Mouse (Mus musculus): Measurements from ENCODE around the gene Lrrfip2.
A peak's percentile ranks its signal among the peaks of the same experiment; 100 is the strongest.

Lrrfip2 gene

GRCm38 (mm10) chr9:111166612-111167011 lies 49.2 kb downstream of the Lrrfip2 start:
- DNase-seq (ENCODE audit: low spot score in 2 of 2), result no peak

GRCm38 (mm10) chr9:111170430-111170829 lies 53.0 kb downstream of the Lrrfip2 start:
- DNase-seq (ENCODE audit: low spot score in 2 of 2), result no peak

- DNase-seq (ENCODE audit: low spot score in 2 of 2), result no peak
Observed at GRCm38 (mm10) chr9:111174071-111174470, 56.7 kb downstream of the Lrrfip2 start.

GRCm38 (mm10) chr9:111178971-111179370 lies 61.6 kb downstream of the Lrrfip2 start:
- DNase-seq (ENCODE audit: low spot score in 2 of 2), result no peak

- DNase-seq (ENCODE audit: low spot score in 2 of 2), result no peak
Observed at GRCm38 (mm10) chr9:111182176-111182575, 64.8 kb downstream of the Lrrfip2 start.

- DNase-seq (ENCODE audit: low spot score in 2 of 2), result no peak
Observed at GRCm38 (mm10) chr9:111184929-111185328, 67.5 kb downstream of the Lrrfip2 start.

GRCm38 (mm10) chr9:111186861-111187260 lies 69.5 kb downstream of the Lrrfip2 start:
- no peak for DNase-seq (ENCODE audit: low spot score in 2 of 2)

GRCm38 (mm10) chr9:111188731-111189130 lies 71.3 kb downstream of the Lrrfip2 start:
- DNase-seq (ENCODE audit: low spot score in 2 of 2), result no peak

- no peak for DNase-seq (ENCODE audit: low spot score in 2 of 2)
Observed at GRCm38 (mm10) chr9:111193211-111193610, 75.8 kb downstream of the Lrrfip2 start.

- DNase-seq (ENCODE audit: low spot score in 2 of 2), result no peak
Observed at GRCm38 (mm10) chr9:111197116-111197515, 79.7 kb downstream of the Lrrfip2 start.

- DNase-seq (ENCODE audit: low spot score in 2 of 2), result no peak
Observed at GRCm38 (mm10) chr9:111197712-111198111, 80.3 kb downstream of the Lrrfip2 start.

- DNase-seq (ENCODE audit: low spot score in 2 of 2), result no peak
Observed at GRCm38 (mm10) chr9:111198332-111198731, 80.9 kb downstream of the Lrrfip2 start.

- no peak for DNase-seq (ENCODE audit: low spot score in 2 of 2)
Observed at GRCm38 (mm10) chr9:111200208-111200607, 82.8 kb downstream of the Lrrfip2 start.

GRCm38 (mm10) chr9:111204601-111205375 lies 87.4 kb downstream of the Lrrfip2 start:
- no peak for DNase-seq (ENCODE audit: low spot score in 2 of 2)

- DNase-seq (ENCODE audit: low spot score in 2 of 2), result no peak
Observed at GRCm38 (mm10) chr9:111207683-111208082, 90.3 kb downstream of the Lrrfip2 start.

- DNase-seq (ENCODE audit: low spot score in 2 of 2), result no peak
Observed at GRCm38 (mm10) chr9:111208185-111208584, 90.8 kb downstream of the Lrrfip2 start.

GRCm38 (mm10) chr9:111209158-111209699 lies 91.8 kb downstream of the Lrrfip2 start:
- no peak for DNase-seq (ENCODE audit: low spot score in 2 of 2)

- no peak for DNase-seq (ENCODE audit: low spot score in 2 of 2)
Observed at GRCm38 (mm10) chr9:111210412-111210811, 93.0 kb downstream of the Lrrfip2 start.

GRCm38 (mm10) chr9:111211122-111212041 lies 94.0 kb downstream of the Lrrfip2 start:
- no peak for DNase-seq (ENCODE audit: low spot score in 2 of 2)

- peak in 1 of 2 experiments; percentile 6 for DNase-seq (ENCODE audit: low spot score in 2 of 2)
Observed at GRCm38 (mm10) chr9:111213501-111213900, 96.1 kb downstream of the Lrrfip2 start.

GRCm38 (mm10) chr9:111216424-111216823 lies 99.0 kb downstream of the Lrrfip2 start:
- DNase-seq (ENCODE audit: low spot score in 2 of 2), result no peak

GRCm38 (mm10) chr9:111220551-111221080 lies 103.2 kb downstream of the Lrrfip2 start:
- DNase-seq (ENCODE audit: low spot score in 2 of 2), result no peak

All from spleen, postnatal 14 days (tissue).